Mouse (Mus musculus): ENCODE data around the gene Usp21.
"Not testable (repeated sequence)": the region's sequence is repeated elsewhere in the genome, so short reads cannot be mapped to it uniquely, and the experiment has no call there.

Usp21 gene

DNA sequence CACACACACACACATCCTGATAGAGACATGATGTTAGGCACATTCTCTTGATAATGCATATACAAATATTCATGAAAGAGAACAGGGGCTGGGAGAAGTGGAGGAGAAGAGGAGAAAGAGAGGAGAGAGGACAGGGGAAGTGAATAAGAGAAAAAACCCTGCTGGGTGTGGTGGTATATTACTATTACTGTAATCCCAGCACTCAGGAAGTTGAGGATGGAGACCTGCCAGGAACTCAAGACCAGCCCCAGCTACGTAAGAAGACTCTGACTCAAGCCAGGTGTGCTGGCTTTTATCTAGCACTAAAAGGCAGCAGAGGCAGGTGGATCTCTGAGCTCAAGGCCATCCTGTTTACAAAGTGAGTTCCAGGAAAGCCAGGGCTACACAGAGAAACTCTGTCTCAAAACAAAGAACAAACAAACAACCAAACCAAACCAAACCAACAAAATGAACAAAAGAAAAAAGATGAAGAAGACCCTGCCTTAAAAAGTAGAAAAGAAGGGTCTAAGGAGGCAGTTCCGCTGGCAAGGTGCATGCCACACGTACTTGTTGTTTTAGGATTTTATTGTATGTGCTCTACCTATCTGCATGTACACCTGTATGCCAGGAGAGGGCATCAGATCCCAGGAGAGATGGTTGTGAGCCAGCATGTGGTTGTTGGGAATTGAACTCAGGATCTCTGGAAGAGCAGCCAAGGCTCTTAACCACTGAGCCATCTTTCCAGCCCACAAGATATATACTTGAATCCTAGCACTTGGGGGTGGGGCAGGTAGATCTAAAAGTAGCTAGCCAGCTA lies 23.9 kb downstream of the Usp21 start:
- no peak for DNase-seq

DNA sequence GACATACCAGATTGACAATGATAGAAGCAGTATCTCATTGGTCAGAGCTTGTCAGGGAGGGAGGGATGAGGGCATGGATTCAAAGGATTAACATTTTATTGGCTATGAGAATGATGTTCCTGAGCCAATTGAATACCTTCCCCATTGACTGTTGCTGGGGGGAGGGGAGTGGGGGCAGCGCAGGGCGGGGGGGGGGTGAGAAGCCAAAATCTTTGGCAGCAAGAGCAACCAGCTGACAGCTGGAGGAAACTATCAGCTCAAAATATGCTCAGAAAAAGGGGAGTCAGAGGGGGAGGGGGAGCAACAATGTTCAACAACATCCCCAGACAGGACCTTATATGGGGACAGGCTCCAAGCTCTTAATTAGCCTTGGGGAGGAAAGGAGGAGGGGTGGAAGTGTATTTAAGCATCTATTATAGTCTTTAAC lies 24.6 kb downstream of the Usp21 start:
- DNase-seq: no peak

DNA sequence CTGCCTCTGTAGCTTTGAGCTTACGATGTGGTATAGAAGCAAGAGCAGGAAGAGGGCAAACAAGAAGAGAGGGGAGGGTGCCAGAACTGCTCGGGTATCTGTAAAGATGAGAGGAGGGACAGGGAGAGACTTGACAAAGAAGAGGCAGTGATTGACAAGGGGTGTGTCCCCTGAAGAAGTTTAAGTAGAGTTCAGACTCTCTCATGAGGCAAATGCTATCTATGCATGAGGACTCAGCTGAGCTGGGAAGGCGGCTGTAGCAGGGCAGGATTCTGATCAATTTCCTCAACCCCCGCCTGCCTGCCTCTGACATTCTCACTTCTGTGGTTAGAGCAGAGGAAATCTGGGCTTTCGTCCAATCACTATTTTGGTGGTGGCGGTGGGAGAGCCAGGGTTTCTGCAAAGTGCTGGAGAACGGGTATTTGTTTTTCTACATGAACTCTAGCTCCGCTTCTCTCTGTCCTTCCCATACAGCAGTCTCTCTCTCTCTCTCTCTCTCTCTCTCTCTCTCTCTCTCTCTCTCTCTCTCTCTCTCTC lies 25.1 kb downstream of the Usp21 start:
- DNase-seq: peak; percentile 70

DNA sequence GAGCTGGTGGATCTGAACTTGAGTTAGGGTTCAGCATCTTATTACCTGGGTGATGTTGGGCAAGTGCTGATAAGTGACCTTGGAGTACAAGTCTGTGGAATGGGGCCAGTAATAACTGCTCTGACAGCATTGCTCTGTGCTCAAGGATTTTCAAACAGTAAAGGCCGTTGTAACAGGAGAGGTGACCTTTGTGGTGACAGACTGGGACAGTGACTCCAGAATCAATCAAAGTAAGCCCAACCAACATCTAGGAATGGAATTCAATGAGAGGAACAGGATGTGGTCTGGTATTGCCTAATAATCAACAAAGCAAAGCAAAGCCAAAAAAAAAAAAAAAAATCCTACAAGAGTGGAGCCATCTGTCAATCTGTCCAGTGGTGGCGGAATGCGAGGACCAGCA lies 27.5 kb downstream of the Usp21 start:
- DNase-seq: no peak

DNA sequence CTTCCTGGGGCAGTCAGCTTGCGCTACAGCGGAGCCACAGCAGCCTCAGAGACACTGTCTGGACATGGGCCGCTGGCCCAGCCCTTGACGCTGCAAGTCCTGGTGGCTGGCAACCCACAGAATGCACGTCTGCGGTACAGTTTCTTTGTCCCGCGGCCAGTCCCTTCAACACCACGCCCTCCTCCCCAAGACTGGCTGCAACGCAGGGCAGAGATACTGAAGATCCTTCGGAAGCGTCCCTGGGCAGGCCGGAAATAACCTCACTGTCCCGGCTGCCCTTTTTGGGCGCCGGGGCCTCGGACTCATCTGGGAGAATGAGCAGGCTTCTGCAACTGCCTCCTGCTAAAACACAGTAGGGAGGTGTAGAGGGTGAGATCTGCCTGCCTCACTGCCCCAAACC lies 28.9 kb downstream of the Usp21 start:
- no peak for DNase-seq

DNA sequence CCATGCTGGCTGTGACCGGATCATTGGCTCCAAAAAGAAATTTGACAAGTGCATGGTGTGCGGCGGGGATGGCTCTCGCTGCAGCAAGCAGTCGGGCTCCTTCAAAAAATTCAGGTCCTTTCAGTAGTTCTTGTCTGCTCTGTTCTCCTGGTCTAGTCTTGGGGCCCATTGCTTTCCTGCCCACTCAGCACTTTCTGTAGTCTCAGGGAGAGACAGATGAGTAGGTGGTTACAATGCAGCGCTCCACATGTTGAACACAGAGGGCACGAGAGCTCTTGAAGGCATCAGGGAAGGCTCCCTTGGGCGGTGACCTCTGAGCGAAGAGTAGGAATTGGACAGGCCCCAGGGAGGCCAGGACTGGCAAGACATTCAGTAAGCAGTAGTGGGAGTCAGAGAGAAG lies 30.0 kb downstream of the Usp21 start:
- no peak for DNase-seq

DNA sequence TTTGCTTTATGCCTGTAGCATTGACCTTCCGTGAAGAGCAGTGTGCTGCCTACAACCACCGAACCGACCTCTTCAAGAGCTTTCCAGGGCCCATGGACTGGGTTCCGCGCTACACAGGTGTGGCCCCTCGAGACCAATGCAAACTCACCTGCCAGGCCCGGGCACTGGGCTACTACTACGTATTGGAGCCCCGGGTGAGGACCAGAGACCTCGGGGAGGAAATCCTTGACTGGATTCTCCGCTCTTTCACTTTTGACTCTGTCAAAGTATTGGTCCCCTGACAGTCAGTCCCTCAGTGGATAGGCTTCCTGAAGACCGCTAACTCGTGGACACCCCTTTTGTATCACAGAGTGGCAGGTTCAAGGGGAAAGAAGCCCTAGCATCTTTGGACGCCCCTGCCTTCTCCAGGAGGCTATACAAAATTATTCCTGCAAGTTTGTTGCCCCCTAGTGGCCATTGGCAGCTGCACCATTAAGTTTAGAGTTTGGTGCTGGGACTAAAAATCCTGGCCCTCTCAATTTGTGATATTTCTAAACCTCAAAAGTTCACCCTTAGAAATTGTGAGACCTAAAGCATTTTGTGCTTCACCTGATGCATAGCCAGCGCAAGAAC lies 30.7 kb downstream of the Usp21 start:
- peak; percentile 52 for DNase-seq

DNA sequence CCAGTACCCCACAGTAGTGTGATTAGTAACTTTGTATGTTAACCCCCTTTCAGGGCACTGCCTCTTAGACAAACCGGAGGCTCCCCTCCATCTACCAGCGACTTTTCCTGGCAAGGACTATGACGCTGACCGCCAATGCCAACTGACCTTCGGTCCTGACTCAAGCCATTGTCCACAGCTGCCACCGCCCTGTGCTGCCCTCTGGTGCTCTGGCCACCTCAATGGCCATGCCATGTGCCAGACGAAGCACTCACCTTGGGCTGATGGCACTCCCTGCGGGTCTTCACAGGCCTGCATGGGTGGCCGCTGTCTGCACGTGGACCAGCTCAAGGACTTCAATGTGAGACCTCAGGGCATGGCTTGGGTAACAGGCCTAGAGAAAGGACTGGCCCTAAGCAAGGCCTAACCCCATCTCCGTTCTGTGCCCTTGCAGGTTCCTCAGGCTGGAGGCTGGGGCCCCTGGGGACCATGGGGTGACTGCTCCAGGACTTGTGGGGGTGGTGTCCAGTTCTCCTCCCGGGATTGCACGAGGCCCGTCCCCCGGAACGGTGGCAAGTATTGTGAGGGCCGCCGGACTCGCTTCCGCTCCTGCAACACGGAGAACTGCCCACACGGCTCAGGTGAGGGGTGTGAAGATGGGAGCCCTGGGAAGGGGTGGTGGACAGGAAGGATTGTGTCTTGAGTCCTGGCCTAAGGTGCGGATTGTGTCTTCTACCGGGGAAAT lies 31.5 kb downstream of the Usp21 start:
- DNase-seq: no peak

DNA sequence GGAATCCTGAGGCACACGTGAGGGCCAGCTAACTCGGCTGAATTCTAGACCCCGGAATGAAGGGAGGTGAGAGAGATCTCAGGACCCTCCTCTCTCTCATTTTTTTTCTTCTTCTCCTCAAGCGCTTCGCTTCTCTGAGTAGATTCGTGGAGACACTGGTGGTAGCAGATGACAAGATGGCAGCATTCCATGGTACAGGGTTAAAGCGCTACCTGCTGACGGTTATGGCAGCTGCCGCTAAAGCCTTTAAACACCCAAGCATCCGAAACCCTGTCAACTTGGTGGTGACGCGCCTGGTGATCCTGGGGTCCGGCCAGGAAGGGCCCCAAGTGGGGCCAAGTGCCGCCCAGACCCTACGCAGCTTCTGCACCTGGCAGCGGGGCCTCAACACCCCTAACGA lies 35.4 kb downstream of the Usp21 start:
- DNase-seq: no peak

DNA sequence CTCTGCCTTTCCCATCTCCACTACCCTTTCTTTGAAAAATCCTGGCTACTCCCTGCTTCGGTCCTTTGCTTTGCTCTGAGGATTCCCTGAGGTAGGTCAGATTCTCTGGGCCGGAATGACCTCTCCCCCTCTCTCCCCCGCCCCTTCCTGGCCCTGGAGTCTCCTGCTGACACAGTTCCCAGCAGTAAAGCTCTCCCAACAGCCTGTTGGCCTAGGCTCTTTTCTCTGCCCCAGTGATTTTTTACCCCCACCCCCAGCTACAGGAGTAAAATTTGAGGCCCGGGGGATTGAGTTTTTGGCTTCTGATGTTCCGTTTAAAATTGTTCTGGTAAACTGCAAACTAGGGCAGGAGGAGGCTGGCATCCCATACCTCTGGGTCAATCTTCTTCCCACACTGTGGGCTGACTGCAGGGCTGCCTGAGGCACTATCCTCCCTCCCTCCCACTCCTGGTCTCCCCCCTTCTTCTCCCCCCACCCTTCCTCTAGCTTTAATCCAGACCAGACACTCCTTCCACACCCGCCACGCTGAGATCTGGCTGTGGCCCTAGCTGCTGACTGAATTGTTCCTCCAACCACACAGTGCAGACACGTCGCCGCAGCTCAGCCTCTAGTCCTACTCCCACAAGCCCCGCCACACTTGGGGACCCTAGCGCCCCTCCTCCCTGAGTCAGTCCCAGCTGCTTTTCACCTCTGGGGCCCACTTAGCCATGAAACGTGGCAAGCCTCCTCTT lies 36.0 kb downstream of the Usp21 start:
- DNase-seq: no peak

DNA sequence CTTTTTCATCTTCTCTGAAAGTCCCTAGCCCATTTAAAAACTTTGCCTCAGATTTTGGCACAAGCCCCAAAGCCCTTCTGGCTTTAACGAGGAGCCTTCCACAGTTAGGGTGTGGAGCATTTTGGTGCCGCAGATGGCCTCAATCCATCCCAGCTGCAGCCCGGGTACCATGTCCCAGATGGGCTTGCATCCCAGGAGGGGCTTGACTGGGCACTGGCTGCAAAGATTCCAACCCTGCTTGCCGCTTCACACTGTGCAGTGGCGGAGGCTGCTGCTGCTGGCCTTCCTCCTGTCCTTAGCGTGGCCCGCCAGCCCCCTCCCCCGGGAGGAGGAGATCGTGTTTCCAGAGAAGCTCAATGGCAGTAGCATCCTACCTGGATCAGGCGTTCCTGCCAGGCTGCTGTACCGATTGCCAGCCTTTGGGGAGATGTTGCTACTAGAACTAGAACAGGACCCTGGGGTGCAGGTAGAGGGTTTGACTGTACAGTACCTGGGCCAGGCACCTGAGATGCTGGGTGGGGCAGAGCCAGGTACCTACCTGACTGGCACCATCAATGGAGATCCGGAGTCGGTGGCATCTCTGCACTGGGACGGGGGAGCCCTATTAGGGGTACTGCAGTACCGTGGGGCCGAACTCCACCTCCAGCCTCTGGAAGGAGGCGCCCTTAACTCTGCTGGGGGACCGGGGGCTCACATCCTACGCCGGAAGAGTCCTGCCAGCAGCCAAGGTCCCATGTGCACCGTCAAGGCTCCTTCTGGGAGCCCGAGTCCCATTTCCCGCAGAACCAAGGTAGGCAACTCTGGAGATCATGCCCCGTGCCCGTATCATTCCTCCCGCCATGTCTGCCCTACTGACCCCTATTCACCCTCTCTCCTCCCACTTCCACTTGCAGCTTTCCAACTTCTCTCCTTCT lies 36.9 kb downstream of the Usp21 start, which contains the start of gene Ndufs2:
TSS of gene Ndufs2 (minus strand) at position 709 of the 914 bp plus-strand sequence.
- no peak for DNase-seq

DNA sequence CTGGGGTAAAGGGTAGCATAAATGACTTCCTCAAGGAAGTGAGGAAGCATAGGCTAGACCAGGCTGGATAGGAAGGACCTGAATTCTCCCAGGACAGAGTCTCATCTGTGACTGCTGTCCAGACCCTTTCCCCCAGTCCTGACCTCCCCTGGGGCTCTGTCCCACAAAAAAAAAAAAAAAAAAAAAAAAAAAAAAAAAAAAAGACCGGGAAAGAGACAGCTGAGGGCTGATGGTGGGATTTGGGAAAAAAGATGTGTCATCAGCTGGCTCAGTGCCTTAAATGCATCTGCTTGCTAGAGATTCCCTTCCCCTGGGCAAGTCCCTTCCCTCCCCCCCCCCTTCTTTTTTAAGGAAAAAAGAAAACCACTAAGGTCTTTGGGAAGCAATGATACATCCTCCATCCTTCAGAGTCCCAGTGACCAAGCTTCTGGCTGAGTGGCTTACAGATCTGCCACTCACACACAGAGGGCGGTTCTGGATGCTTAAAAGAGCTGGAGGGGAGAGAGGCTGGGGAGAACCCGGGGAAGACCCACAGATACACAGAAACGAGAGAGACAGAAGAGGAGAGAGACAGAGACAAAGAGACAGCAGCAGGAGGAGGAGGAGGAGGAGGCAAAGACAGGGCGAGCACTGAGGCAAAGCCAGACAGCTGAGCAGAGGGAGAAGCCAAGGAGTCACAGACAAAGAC lies 37.7 kb downstream of the Usp21 start, which contains the start of gene Adamts4:
TSS of gene Adamts4 (plus strand) at position 509 of the 688 bp plus-strand sequence.
- DNase-seq: peak; percentile 57

DNA sequence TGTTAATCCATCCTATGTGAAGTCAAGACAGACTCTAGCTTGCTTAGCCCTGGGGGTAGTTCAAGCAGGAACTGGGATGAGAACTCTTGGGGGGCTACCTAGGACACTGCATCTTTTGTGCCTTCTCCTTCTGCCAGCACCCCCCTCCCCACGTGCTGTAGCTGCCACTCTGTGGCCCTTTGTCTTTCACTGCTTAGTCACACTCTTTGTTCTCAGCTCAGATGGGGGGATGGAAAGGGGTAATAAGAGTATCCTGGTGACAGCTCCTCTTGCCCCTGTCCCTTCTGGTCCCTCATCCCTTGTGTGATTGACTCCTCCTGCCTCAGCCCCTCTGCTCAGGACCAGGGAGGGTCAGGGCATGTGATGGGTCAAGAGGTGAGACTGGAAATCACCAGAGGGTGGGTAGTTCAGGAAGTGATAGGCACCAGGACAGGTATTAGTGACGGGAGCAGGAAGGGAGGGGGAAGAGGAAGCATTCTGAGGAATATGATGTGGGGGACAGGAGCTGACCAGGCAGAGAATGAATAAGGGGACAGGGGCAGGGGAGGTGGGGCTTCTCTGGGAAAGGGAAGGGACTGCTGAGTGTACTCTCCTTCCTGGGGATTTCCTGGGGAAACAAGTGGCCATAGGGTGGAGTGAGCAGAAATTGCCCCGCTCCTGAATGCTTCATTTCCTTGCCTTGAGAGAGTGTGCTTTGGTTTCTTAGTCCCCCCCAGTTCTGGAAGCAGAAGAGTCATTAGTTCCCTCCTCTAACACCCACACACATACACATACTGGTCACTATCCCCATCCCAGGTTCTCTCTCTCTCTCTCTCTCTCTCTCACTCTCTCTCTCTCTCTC lies 39.2 kb downstream of the Usp21 start:
- DNase-seq: no peak

DNA sequence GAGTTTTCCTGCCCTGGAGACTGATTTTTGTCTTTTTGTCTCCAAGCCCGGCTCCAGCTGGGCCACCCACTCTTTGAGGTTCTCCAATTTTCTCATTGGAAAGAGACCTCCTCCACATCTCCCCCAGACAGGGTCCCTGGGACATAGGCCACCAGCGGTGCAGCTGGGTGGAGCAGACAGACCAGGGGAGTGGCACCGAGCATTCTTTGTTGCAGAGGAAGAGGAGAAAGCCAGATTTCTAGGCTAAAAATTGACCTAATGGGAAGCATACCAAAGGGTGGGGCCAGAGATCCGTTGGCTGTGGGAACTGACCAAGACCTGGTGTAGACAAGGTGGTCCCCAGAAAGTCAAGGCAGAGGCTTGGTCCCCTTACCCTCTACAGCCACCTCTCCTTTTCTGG lies 39.9 kb downstream of the Usp21 start:
- DNase-seq: no peak

DNA sequence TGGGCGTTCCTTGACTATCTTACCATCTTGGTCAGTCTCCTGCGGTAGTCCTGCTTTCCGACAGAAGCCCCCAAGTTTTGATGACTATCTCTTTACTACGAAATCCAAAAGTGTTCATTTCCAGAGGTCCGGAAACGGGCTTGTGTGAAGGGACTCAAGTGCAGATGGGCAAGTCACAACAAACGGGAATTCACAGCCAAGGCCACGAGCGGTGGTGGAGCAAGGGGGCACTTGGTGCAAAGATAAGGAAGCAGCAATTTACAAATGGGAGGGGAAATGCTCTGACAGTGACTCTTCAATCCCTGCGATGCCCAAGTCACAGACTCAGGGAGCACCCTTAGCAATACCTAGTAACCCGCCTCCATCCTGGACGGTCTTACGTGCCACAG lies 40.3 kb downstream of the Usp21 start:
- no peak for DNase-seq

DNA sequence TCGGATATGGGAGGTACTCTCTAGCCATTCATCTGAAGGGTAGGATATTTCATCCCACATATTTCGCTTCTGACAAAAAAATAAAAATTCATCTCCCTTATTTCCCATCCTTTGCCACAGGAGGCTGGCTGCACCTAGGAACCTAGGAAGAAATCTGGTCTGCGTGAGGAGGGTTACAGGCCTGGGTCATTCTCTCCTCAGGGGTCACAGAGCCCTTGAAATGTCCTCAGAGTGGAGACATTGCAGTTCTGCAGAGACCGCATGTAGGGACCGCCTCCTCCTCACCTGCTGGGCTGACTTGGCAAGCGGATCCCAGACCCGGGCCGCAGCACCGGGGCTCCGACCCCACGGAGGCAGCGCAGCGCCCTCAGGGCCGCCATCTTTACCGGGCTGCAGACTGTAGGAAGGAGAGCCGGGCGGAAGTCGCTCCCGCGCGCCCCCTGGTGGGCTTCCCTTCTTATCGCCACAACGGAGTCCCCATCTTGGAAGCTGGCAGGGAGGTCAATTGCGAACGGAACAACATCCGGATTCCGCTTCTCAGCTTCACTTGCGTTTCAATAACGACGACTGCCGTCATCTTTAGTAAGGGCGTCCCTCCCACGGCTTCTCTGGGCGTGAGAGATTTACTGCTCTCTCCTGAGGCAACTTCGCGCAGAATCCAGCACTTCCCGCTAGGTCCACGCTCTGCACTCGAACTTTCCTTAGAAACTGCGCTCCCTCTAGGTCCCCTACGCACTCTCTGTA lies 40.9 kb downstream of the Usp21 start:
- peak; percentile 97 for DNase-seq

DNA sequence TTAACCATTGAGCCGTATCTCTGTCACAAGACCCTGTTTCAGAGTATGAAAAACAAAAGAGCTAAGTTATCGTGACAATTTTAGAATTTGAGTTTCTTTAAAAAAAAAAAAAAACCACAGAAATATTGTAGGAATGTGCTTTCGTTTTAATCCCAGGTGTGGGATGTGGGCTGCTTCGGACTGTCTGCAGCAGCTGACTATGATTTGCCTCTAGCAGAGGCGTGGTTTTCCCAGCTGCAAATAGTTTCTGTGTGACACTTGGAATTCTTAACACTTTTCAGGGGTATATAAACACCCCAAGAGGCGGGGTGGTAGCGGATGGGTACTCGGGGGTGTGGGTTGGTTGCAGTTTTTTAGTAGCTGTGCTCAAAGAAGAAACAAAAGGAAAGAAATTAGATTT lies 42.4 kb downstream of the Usp21 start:
- DNase-seq: no peak

DNA sequence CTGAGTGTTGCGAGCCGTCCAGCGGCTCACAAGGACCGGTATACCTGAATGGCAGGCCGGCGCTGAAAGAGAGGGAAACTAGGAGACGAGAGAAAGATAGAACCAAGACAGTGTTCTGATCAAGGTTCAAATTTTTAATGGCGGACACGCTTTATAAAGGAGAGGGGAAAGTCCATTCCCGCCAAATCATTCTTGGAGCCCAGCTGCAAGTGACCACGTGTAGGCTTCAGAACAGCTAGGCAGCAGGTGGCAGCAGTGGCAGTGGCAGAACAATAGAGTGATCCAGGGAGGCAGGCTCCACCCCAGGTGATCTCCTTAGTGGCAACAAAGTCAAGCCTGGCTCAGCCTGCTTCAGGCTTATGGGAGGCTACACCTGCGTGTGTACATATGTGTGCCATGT lies 45.8 kb downstream of the Usp21 start:
- DNase-seq: not testable (repeated sequence)

DNA sequence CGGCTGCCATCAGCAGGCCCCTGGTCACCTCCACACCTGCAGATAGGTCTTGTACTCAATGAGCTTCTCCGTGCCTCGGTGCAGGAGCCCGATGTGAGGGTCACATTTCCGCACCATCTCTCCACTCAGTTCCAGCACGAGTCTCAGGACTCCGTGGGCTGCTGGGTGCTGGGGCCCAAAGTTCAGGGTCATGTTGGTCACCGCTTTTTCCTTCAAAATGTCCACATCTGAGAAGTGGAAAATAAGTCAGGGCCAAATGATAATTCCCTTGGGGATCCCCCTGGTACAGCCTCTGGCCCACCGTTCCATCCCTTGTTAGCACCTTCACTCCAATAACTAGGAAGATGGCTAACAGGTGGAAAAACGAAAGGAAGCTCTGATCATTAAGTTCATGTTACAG lies 46.9 kb downstream of the Usp21 start:
- no peak for DNase-seq

Data from right cerebral cortex, postnatal 14 days (tissue).